Mouse (Mus musculus): ENCODE measurements around the gene Strn4.

The Strn4 gene

DNA sequence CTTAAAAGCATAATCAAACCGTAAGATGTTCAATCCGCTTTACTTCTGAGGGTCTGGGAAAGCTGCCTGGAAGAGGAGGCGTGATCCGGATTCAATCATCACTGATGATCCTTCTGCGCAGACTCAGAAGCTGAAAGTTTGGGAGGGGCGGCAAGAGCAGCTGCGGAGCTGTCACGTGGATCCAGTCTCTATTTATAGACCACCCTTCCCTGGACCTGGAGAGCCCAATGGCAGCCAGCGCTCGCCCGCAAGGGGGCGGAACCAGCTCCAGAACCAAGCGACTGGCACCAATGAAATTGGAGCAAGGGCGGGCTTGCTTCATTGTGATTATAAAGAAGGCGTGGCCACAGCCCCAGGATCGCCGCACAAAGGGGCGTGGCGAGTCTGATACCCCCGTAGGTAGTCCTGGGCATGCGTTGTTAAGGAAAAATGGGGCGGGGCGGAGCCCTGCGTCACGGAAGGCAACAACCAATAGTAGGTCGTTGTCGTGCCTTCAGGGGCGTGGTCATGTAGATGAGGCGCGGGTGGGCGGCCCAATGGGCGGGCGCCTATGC, 59.1 kb downstream of the Strn4 start:
- DNase-seq (ENCODE audit: extremely low read depth, insufficient read length, low spot score), result peak; percentile 99

DNA sequence AGATGAGACGGTGACA, 59.4 kb downstream of the Strn4 start, which contains the start of gene Dact3:
Dact3 (plus strand) TSS at position 8 of the 16 bp plus-strand sequence.
- no peak for DNase-seq (ENCODE audit: extremely low read depth, insufficient read length, low spot score)

DNA sequence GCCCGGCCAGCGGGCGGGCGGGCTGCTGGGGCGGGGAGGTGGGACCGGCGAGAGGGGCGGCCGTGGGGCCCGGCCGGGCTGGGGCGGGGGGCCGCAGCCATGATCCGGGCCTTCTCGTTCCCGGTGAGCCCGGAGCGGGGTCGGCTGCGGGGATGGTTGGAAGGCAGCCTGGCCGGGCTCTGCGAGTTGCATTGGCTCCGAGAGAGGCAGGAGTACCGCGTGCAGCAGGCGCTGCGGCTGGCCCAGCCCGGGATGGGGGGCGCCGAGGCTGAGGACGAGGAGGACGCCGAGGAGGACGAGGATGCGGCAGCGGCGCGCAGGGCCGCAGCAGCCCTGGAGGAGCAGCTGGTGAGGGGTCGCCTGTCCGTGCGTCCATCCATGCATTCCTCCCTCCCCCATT, 59.6 kb downstream of the Strn4 start:
- no peak for DNase-seq (ENCODE audit: extremely low read depth, insufficient read length, low spot score)

DNA sequence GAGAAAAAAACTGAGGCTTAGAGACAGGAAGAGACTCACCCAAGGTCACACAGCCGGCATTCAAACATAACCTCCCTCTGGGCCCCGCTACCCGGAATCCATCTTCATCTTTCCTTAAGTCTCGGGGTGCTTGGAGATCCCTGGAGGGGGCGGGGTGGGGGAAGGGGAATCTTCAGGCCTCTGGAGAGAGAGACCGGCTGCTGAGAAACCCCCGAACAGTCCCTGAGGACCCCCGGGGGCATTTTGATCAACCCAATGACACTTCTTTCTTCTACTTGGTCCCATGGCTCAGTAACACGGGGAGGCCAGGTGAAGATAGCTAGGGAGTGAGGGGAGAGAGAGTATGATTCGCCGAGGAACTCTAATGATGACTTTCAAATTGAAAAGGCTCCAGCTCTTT, 60.3 kb downstream of the Strn4 start:
- DNase-seq (ENCODE audit: extremely low read depth, insufficient read length, low spot score), result no peak

DNA sequence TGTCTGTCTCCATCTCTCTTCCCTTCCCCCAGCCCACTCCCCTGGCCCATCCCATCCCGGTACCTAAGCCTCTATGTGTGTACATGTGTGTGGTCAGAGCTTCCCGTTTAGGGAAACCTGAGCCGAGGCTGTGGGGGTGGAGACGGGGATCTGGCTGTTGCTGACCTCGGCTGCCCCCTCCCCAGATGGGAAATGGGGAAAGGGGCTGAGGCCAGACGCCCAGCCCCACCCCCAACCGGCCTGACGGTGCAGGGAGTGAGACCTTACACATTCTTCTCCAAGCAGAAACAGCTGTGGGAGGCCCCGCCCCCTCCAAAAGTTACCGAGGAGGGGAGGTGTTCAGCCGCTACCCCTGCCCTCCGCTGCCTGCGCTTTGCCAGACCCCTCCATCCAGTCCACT, 60.9 kb downstream of the Strn4 start:
- DNase-seq (ENCODE audit: extremely low read depth, insufficient read length, low spot score), result no peak

DNA sequence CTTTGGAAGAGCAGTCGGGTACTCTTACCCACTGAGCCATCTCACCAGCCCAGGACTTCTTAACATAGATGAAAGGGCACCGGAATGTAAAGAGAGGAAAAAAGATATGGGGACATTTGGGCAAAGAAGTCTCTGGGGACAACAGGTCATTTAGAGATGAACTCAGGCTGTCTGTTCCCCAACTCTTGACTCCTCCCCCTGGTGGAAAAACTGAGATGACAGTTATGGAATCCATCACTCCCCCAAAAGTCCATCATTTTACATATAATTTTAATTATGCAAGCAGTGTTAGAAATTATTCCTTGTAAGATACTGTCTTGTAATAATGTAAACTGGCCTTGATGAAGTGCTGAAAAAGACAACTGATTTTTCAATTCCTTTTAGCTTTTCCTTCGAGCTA, 62.0 kb downstream of the Strn4 start:
- DNase-seq (ENCODE audit: extremely low read depth, insufficient read length, low spot score), result no peak

DNA sequence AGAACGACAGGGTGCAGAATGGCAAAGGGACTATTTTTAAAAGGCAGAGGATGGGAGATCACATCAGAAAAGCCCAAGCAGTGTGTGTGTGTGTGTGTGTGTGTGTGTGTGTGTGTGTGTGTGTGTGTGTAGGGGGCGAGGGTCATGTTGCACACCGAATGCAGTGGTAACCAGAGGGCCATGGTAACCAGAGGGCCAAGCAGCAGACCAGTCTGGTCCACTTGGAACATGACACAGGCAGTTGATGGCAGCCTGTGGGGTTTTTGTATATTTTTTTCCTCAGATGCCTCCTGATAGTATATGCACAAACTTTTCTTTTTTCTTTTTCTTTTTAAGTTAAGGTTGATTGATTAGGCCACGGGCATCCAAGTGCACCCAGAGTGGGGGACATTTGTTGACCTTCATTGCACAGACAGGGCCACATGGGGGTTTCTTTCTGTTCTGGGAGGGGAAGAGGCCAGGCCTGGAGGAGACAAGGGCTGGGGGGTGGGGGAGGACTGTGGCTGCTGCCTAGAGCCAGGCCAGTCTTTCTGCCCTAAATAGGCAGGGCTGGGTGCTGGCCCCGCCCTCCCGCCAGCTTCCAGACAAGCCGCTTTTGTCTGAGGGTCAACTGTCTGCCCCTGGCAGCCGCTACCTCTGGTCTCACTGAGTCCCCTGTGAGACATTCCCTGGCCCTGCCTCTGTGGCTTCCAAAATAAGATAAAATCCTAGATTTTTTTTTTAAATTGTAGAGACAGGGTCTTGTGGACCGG, 64.3 kb downstream of the Strn4 start:
- peak; percentile 37 for DNase-seq (ENCODE audit: extremely low read depth, insufficient read length, low spot score)

DNA sequence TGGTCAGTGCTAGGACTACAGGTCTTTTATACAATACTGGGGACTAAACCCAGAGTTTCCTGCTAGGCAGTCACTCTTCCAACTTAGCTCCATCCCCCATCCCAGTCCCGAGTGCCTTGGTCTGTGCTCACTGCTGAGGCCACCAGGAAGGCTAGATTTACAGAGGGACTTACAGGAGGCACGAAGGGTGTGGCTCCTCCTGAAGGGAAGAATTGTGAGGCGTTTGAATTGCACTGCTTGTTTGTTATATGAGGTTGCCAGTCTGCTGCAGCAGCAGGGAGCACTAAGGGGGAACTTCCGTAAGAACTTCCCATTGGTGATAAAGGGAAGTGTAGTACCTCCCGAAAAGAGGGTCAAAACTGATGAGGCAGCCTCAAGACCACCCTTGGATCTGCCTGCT, 64.9 kb downstream of the Strn4 start:
- DNase-seq (ENCODE audit: extremely low read depth, insufficient read length, low spot score), result no peak

DNA sequence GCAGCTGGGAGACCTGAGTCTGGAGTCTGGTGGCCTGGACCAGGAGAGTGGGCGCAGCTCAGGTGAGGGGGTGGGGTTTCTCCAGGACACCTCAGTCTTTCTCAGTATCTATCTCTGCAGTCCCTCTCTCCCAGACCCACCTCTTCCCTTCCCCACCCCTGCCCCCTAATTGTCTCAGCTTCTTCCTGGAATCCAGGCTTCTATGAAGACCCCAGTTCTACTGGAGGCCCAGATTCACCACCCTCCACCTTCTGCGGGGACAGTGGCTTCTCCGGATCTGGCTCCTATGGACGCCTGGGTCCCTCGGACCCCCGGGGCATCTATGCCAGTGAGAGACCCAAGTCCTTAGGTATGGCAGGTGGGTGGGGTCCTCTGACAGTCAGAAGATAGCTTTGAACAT, 67.5 kb downstream of the Strn4 start:
- no peak for DNase-seq (ENCODE audit: extremely low read depth, insufficient read length, low spot score)

DNA sequence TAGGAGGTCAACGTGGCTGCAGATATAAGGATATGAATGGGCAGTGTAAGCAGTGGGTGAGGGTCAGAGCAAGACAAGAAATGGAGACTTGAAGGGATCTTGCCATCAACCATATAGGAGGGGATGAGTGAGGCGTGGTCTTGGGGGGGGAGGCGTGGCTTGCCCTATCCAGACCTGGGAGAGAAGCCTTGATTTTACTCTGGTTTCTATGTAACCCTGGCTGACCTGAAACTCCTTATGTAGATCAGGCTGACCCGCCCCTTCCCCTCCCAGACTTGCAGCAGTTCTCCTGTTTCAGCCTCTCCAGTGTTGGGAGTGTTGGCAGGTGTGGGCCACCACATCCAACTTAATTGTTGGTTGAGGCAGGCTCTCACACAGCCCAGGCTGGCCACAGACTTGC, 68.6 kb downstream of the Strn4 start:
- no peak for DNase-seq (ENCODE audit: extremely low read depth, insufficient read length, low spot score)

DNA sequence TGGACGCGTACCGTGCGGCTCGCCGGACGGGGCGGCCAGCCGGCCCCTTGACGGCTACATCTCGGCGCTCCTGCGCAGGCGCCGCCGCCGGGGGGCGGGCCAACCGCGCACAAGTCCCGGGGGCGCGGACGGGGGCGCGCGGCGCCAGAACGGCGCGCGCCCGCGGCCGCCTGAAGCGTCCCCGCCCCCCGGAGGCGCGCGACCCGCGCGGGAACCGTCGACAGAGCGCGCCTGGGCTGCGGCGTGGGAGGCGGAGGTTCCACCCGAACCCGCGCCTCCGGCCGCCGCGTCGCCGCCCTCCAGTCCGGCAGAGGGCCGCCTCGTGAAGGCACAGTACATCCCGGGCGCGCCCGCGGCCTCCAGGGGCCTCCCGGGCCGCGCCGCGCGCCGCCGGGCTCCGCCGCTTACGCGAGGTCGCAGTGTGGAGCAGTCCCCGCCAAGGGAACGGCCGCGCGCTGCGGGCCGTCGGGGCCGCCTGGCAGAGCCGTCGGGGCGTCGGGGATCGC, 69.6 kb downstream of the Strn4 start:
- DNase-seq (ENCODE audit: extremely low read depth, insufficient read length, low spot score), result no peak

DNA sequence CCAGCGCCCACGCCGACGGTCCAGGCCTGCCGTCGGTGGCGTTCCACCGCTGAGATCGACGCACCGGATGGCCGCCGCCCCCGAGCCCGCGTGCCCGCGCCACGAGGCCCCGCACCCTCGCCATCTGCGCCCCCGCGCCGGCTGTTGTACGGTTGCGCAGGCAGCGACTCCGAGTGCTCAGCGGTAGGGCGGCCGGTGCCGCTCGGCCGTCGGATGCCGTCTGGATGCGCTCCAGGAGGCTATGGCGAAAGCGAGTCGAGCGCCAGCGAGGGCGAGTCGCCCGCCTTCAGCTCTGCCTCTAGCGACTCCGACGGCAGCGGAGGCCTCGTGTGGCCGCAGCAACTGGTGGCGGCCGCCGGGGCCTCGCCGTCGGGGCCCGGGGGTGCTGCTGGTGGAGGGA, 70.2 kb downstream of the Strn4 start:
- no peak for DNase-seq (ENCODE audit: extremely low read depth, insufficient read length, low spot score)
